Mouse (Mus musculus) kidney, embryonic 16.5 days (tissue): ENCODE results near the gene Epha3. TPM values are rescaled to one million over a fixed set of nuclear protein-coding genes. Genes with fewer than 3 reads are reported as not detected.

ENCODE experiments used
- ATAC-seq: fragments of 200-750 bp; cut with Nextera tagmentation; 2 replicates; pipeline ENCODE4 v1.8.0; 2017; ENCODE audit warnings: moderate TSS enrichment; ENCODE audit not compliant: low FRiP score, low TSS enrichment
- H3K27ac ChIP-seq: fragments of 300-500 bp; sonication (generic); 2 replicates; pipeline ENCODE4 v1.5.1; 2014; ENCODE audit warnings: low read length
- H3K27me3 ChIP-seq: fragments of 300-500 bp; sonication (generic); 2 replicates; pipeline ENCODE4 v1.6.1; 2014; ENCODE audit warnings: low read length, control low read depth, mixed read lengths; ENCODE audit not compliant: insufficient read depth
- H3K36me3 ChIP-seq: fragments of 300-500 bp; sonication (generic); 2 replicates; pipeline ENCODE4 v1.6.1; 2014; ENCODE audit warnings: low read length, control low read depth, mixed read lengths; ENCODE audit not compliant: insufficient read depth
- H3K4me1 ChIP-seq: fragments of 300-500 bp; sonication (generic); 2 replicates; pipeline ENCODE4 v1.6.1; 2014; ENCODE audit warnings: low read length, control low read depth, mixed read lengths; ENCODE audit not compliant: insufficient read depth
- H3K4me2 ChIP-seq: fragments of 300-500 bp; sonication (generic); replicated peaks from 2 replicates; pipeline ENCODE4 v1.6.1; 2014; ENCODE audit warnings: low read depth, low read length
- H3K4me3 ChIP-seq: fragments of 300-500 bp; sonication (generic); 2 replicates; pipeline ENCODE4 v1.5.1; 2014; ENCODE audit warnings: mild to moderate bottlenecking, low read length
- H3K9ac ChIP-seq: fragments of 300-500 bp; sonication (generic); replicated peaks from 2 replicates; pipeline ENCODE4 v1.6.1; 2014; ENCODE audit warnings: low read length
- H3K9me3 ChIP-seq: fragments of 300-500 bp; sonication (generic); 2 replicates; pipeline ENCODE4 v1.6.1; 2016; ENCODE audit warnings: low read length, control low read depth
- WGBS: fragments of 180-500 bp; shearing (Covaris S2); extraction: QIAGEN DNeasy Blood & Tissue Kit; methylation state at CpG from one replicate; pipeline ENCODE4 v1.1.7; 2014; 5-methylcytosine and 5-hydroxymethylcytosine counted together
- polyA plus RNA-seq: library from polyadenylated mRNA; unstranded; fragments of >200 nt; fragmentation: Nextera tagmentation; extraction: Ambion mirVana; gene quantifications from 2 replicates; pipeline ENCODE4 v1.2.1, GENCODE M21; 2015

The Epha3 gene
- polyA plus RNA-seq, 1 experiment from 2014 or later = 15.8 TPM

DNA sequence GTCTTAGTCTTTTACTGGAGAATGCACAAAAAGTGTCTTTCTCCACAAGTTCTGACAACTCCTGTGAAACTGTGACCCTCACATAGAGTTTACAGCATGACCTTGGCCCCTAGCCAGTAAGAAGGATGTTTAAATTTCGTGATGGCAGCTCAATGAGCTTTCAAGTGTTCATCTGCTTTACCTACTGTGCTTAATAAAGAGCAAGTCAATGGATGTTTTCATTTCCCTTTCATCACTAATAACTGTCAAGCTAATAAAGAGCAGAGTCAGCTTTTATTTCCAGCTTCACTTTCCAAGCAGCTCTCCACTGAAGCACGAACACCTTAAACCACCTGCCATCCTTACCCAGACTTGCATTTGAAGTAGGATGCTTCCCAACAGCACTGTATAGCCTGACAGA is 103.9 kb downstream of the Epha3 start:
- H3K36me3 ChIP-seq = no peaks in the 10 kb centered on the region
- H3K4me1 ChIP-seq = no peaks in the 10 kb centered on the region
- no peak overlapping the region for H3K4me3 ChIP-seq
- no peaks in the 10 kb centered on the region for H3K9me3 ChIP-seq
- no peak overlapping the region for H3K9ac ChIP-seq
- no peak overlapping the region for H3K4me2 ChIP-seq
- WGBS = 37% methylated on average over 2 of the region's 2 CpGs
- no peak overlapping the region for H3K27ac ChIP-seq
- no peak for ATAC-seq
- no peaks in the 10 kb centered on the region for H3K27me3 ChIP-seq

DNA sequence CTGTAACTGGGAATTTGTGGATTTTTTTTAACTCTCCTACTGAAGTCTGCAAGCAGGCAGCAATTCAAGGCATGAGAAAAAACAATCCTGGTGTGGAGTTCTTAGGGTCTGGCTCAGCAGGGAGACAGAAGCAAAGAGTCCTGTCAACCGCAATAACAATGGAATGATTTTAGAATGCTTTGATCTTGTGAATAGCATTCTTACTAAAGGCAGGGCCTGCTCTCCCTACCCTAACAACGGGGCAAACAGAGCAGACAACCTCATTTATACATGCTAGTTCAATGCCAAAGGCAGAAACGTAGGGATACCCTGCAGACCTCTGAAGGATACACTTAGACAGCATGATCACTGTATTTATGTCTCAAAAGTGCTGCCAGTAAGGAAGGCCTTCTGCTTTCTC is 110.9 kb downstream of the Epha3 start:
- no peak overlapping the region for H3K4me2 ChIP-seq
- H3K27me3 ChIP-seq = no peaks in the 10 kb centered on the region
- 17% methylated on average over 3 of the region's 3 CpGs for WGBS
- H3K27ac ChIP-seq = no peak overlapping the region
- H3K9ac ChIP-seq = no peak overlapping the region
- ATAC-seq = no peak
- no peak overlapping the region for H3K4me3 ChIP-seq
- H3K9me3 ChIP-seq = no peaks in the 10 kb centered on the region
- no peaks in the 10 kb centered on the region for H3K36me3 ChIP-seq
- no peaks in the 10 kb centered on the region for H3K4me1 ChIP-seq

DNA sequence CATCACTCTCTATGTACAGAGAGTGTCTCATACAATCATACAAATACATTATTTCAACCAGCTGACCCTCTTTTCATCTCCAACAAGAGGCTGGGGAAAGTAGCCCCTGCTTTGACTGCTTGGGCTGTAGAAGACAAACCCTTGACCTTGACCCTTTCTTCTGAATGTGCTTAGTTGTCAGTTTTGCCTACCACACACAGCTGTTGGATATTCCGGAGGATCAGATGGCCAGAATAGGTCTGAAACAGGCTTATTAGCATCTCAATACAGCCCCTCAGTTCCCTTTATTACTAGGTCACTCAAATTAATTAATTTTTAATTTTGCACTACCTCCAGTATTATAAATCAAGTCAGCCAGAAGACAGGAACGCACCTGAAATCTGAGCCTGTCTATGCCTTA is 116.2 kb downstream of the Epha3 start:
- Histone ChIP-seq H3K9me3 (no peaks in the 10 kb centered on the region), H3K4me3 (no peak overlapping the region), H3K4me1 (no peaks in the 10 kb centered on the region), H3K4me2 (no peak overlapping the region), H3K27me3 (no peaks in the 10 kb centered on the region), H3K27ac (no peak overlapping the region), H3K9ac (no peak overlapping the region), H3K36me3 (no peaks in the 10 kb centered on the region)
- 48% methylated on average over 2 of the region's 2 CpGs for WGBS
- ATAC-seq = no peak

DNA sequence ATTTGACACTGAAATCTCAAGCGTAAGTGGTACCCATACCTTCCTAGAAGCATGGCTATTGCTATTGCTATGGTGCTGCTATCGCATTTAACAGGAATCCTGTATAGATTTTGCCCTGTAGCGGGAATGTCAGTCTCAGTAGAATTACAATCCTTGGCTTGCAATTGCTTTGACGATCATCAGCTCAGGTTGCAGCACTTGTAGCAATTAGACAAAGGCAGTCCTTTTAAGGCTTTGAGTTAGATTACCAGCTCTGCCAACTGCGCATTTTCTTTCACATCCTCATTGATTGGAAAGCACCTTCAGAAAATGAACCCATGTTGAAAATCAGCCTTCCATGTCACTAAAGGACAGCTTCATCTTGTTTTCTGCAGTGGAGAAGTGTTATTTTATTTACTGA is 118.5 kb downstream of the Epha3 start:
- H3K27me3 ChIP-seq = no peaks in the 10 kb centered on the region
- H3K9me3 ChIP-seq = no peaks in the 10 kb centered on the region
- no peak overlapping the region for H3K9ac ChIP-seq
- no peak overlapping the region for H3K27ac ChIP-seq
- H3K36me3 ChIP-seq = no peaks in the 10 kb centered on the region
- 46% methylated on average over 5 of the region's 5 CpGs for WGBS
- ATAC-seq = no peak
- no peaks in the 10 kb centered on the region for H3K4me1 ChIP-seq
- H3K4me3 ChIP-seq = no peak overlapping the region
- H3K4me2 ChIP-seq = no peak overlapping the region

DNA sequence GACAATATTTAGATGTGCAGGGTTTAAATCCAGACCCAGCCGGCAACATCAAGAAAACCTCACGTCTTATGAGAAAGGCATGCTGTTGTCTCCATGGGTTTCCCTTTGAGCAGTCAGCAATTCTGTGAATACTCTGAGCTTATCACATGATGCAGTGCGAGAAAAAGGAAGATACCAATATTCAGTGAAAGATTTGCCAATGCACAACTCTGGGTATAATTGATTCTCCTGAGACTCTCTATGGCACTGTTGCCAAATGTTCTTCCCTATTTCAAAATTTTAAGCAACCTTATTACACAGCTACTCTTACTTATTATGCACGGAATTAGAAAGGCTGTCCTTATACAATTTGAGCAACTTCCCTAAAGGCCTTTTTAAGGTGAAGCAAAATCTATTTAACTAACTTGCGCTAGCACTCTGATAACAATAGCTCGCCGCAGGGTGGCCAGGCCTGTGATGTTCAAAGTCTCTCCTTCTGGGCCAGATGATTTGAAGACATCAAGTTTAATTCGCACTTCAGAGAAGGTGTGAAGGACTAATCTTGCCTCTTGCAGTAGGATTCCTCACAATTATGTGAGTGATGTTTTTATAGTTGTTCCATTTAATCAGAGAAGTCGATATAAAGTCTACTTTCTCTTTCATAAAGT is 120.6 kb downstream of the Epha3 start:
- Histone ChIP-seq H3K36me3 (no peaks in the 10 kb centered on the region), H3K27ac (no peak overlapping the region), H3K4me3 (no peak overlapping the region), H3K9me3 (no peaks in the 10 kb centered on the region), H3K27me3 (no peaks in the 10 kb centered on the region), H3K4me1 (no peaks in the 10 kb centered on the region), H3K4me2 (no peak overlapping the region), H3K9ac (no peak overlapping the region)
- 65% methylated on average over 9 of the region's 9 CpGs for WGBS
- no peak for ATAC-seq

DNA sequence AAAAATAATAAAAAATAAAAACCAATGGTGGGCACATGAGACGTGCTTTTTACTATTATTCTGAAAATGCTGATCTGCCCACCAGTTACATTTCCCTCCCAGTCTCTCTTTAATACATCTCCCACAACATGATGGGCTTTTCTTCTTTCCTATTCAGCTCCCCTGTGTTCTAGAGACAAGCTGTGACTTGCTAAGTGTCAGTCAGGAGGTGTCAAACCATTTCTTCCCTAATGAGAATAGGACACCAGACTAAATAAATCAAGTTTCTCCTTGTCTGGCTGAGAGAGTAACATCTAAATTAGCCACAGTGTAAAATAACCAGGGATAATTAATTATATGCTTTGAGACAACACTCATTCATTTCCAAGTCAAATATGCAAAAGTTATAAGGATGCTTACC is 144.7 kb downstream of the Epha3 start:
- no peak for ATAC-seq
- H3K4me1 ChIP-seq = no peaks in the 10 kb centered on the region
- no peak overlapping the region for H3K27ac ChIP-seq
- H3K9ac ChIP-seq = no peak overlapping the region
- no peaks in the 10 kb centered on the region for H3K9me3 ChIP-seq
- H3K36me3 ChIP-seq = no peaks in the 10 kb centered on the region
- no peaks in the 10 kb centered on the region for H3K27me3 ChIP-seq
- no peak overlapping the region for H3K4me3 ChIP-seq
- WGBS = 76% methylated on average over 1 of the region's 1 CpGs
- no peak overlapping the region for H3K4me2 ChIP-seq

DNA sequence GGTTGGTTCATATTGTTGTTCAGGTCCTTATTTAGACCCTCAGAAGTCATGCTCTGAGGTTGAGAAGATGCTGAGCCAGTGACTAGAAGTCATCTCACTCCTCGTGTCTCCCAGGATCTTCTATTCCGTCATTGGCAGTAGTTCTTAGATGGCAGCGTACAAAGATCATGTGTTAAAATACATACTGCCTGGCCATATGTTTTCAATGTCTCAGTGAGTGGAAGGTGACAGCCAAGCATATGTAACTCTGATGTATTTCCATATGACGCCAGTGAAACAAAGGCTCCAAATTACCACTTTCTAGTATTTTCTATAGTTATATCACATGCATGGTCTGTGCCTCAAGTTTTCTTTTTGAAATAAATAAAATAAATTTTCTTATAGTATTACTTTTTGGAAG is 146.7 kb downstream of the Epha3 start:
- Histone ChIP-seq H3K27ac (no peak overlapping the region), H3K4me2 (no peak overlapping the region), H3K36me3 (no peaks in the 10 kb centered on the region), H3K4me1 (no peaks in the 10 kb centered on the region), H3K27me3 (no peaks in the 10 kb centered on the region), H3K9ac (no peak overlapping the region), H3K4me3 (no peak overlapping the region), H3K9me3 (no peaks in the 10 kb centered on the region)
- no peak for ATAC-seq
- WGBS = 97% methylated on average over 4 of the region's 4 CpGs

DNA sequence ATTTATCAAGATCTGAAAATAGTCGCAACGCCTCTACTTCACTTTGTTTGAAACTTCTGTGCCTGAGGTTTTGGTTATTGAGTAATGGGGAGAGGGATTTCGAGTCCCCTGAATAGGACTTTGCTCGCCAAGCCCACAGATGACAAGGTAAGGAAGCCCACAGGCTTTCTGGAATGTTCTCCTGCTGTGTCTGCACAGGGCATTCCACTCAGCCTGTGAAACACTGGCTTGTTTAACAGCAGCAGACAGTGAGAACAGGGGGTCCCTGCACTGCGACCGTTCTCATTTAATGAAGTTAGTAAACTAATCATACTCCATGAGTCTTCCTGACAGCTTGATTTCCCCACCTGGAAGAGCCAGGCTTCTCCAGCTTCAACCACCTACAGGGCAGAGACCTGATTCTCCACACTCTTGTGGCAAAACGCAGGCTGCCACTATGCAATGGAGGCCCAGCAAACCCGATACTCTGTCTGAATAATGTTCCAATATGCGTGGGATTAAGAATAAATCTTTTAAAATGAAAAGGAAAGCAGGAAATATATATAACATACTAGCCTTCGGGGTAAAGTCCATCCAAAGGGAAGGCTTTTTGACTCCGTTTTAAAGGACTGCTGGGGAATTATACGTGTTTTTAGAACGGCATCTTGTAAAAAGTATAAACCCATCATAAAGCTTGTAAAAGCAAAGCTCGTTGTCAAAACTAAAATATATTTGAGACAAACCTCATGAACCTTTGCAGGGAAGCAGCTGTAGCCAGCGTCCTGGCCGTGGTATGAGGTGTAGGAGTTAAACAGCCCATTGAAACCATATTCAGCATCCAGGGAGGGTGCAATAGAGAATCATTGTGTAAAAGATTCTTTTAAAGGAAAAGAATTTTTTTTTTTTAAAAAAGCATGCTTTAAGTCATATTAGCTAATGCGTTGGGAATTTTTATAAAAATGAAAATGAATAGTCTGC is 156.8 kb downstream of the Epha3 start:
- no peak overlapping the region for H3K9ac ChIP-seq
- ATAC-seq = no peak
- no peaks in the 10 kb centered on the region for H3K36me3 ChIP-seq
- no peak overlapping the region for H3K27ac ChIP-seq
- no peaks in the 10 kb centered on the region for H3K9me3 ChIP-seq
- no peak overlapping the region for H3K4me2 ChIP-seq
- no peaks in the 10 kb centered on the region for H3K27me3 ChIP-seq
- WGBS = 65% methylated on average over 17 of the region's 17 CpGs
- H3K4me3 ChIP-seq = no peak overlapping the region
- no peaks in the 10 kb centered on the region for H3K4me1 ChIP-seq

DNA sequence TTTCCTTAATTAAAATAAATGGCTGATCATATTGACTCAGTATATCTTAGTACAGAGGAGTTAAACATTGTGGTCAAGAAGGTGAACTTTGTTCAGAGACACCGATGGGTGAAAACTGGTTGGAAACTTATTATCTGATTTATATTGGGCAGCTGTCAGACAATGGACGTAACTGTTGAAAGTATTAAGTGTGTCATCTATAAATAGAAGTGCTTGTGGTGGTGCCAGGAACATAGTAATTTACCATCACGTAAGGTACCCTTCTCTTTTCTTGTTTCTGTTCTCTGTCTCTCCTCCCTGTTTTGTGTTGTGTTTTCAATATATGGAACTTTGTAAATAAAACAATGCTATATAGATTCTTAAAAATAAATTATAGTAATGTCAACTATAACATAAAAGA is 174.6 kb downstream of the Epha3 start:
- Histone ChIP-seq H3K4me2 (no peak overlapping the region), H3K27me3 (no peaks in the 10 kb centered on the region), H3K4me3 (no peak overlapping the region), H3K27ac (no peak overlapping the region), H3K36me3 (no peaks in the 10 kb centered on the region), H3K9me3 (no peaks in the 10 kb centered on the region), H3K9ac (no peak overlapping the region), H3K4me1 (no peaks in the 10 kb centered on the region)
- WGBS = 50% methylated on average over 3 of the region's 3 CpGs
- ATAC-seq = no peak

DNA sequence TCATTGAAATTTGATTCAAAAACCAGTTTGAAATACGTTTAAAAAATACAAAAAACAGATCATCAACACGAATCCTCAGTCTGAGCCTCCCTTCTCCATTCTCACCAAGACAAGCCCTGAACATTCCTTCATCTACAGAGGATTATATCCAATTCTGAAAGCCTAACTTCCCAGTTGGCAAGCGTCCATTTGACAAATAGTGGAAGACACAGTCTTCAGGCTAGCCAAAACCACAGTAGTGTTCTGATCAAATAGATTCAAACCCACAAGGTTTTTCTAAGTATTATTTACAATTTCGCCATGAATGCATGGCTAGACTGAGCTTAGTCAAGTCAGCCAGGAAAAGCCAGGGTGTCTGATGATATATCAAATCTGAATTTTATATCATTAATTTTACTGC is 179.8 kb downstream of the Epha3 start:
- H3K4me3 ChIP-seq = no peak overlapping the region
- no peaks in the 10 kb centered on the region for H3K27me3 ChIP-seq
- H3K9ac ChIP-seq = no peak overlapping the region
- no peak overlapping the region for H3K27ac ChIP-seq
- no peaks in the 10 kb centered on the region for H3K9me3 ChIP-seq
- WGBS = 81% methylated on average over 4 of the region's 4 CpGs
- no peaks in the 10 kb centered on the region for H3K4me1 ChIP-seq
- H3K36me3 ChIP-seq = no peaks in the 10 kb centered on the region
- H3K4me2 ChIP-seq = no peak overlapping the region
- no peak for ATAC-seq
